Mouse (Mus musculus) E14TG2a.4 (cell line): ENCODE measurements around the gene Lin52.

Experiments
- CTCF ChIP-seq: conservative IDR thresholded peaks from 2 replicates; pipeline ENCODE4 v1.5.1; 2014; ENCODE audit warnings: low read length
- POU5F1 ChIP-seq: IDR thresholded peaks from 2 replicates; pipeline ENCODE4 v1.6.1; 2014; ENCODE audit warnings: low read length, borderline replicate concordance

GRCm38 (mm10) chr12:84417605-84417922, 33.7 kb upstream of the Lin52 start:
- TF ChIP-seq CTCF: no peak
- no peak for TF ChIP-seq POU5F1
